Mouse (Mus musculus) MEL (cell line): ENCODE results near the gene Rnf126. TPM values are rescaled to one million over a fixed set of nuclear protein-coding genes. Genes with fewer than 3 reads are reported as not detected.

Experiments used
- DNase-seq: peaks from one replicate; pipeline ENCODE4 v3.0.0; 2011; ENCODE audit warnings: low read depth, low spot score
- H3K27ac ChIP-seq: 2 replicates; pipeline ENCODE4 v1.5.1; 2012; ENCODE audit warnings: low read depth, mild to moderate bottlenecking, control low read depth, low read length, moderate library complexity; ENCODE audit not compliant: control insufficient read depth
- H3K27me3 ChIP-seq, 2 experiments: fragments of 150-350 bp in 1 of 2; sonication (generic) in 1 of 2; 2 replicates each; pipeline ENCODE4 v1.6.1; 2012; ENCODE audit warnings: low read length in 2 of 2, mild to moderate bottlenecking in 2 of 2, improper control_type of control experiment in 1 of 2, moderate library complexity in 1 of 2; ENCODE audit not compliant: insufficient read depth in 2 of 2, control insufficient read depth in 1 of 2
- H3K36me3 ChIP-seq, 2 experiments: 2 replicates each; pipeline ENCODE4 v1.6.1; 2012 to 2014; ENCODE audit warnings: low read length in 2 of 2, improper control_type of control experiment in 1 of 2, inconsistent platforms in 1 of 2, mild to moderate bottlenecking in 1 of 2; ENCODE audit not compliant: insufficient read depth in 2 of 2, control insufficient read depth in 1 of 2
- H3K4me1 ChIP-seq, 2 experiments: fragments of 150-350 bp in 1 of 2; sonication (generic) in 1 of 2; 2 replicates each; pipeline ENCODE4 v1.6.1; 2012; ENCODE audit warnings: low read length in 2 of 2, improper control_type of control experiment in 1 of 2, mild to moderate bottlenecking in 1 of 2; ENCODE audit not compliant: insufficient read depth in 2 of 2, control insufficient read depth in 1 of 2
- H3K4me3 ChIP-seq, 2 experiments: fragments of 150-350 bp in 1 of 2; sonication (generic) in 1 of 2; 2 replicates each; pipeline ENCODE4 v1.5.1; 2012; ENCODE audit warnings: low read depth in 2 of 2, low read length in 2 of 2, mild to moderate bottlenecking in 2 of 2, moderate library complexity in 2 of 2, control low read depth in 1 of 2, improper control_type of control experiment in 1 of 2; ENCODE audit not compliant: control insufficient read depth in 1 of 2, insufficient read depth in 1 of 2
- H3K79me2 ChIP-seq: 2 replicates; pipeline ENCODE4 v1.6.1; 2012; ENCODE audit warnings: mild to moderate bottlenecking, low read length, moderate library complexity; ENCODE audit not compliant: control insufficient read depth, poor library complexity, insufficient read depth
- H3K9ac ChIP-seq: 2 replicates; pipeline ENCODE4 v1.6.1; 2012; ENCODE audit warnings: low read depth, mild to moderate bottlenecking, control low read depth, low read length, moderate library complexity; ENCODE audit not compliant: control insufficient read depth, poor library complexity, severe bottlenecking
- H3K9me3 ChIP-seq: fragments of 150-350 bp; sonication (generic); replicated peaks from 2 replicates; pipeline ENCODE4 v1.6.1; 2012; ENCODE audit warnings: mild to moderate bottlenecking, low read length, improper control_type of control experiment, moderate library complexity; ENCODE audit not compliant: insufficient read depth
- BHLHE40 ChIP-seq: IDR thresholded peaks from 2 replicates; pipeline ENCODE4 v1.6.1; 2012; ENCODE audit warnings: low read depth, mild to moderate bottlenecking, inconsistent platforms, low read length, improper control_type of control experiment, borderline replicate concordance
- CHD2 ChIP-seq: IDR thresholded peaks from 2 replicates; pipeline ENCODE4 v1.6.1; 2011; ENCODE audit warnings: low read length, improper control_type of control experiment
- CTCF ChIP-seq, 3 experiments: IDR thresholded peaks in 2 of 3; conservative IDR thresholded peaks in 1 of 3; 2 replicates each; pipeline ENCODE4 v1.5.1; 2011 to 2012; ENCODE audit warnings: low read length in 3 of 3, low read depth in 2 of 3, mild to moderate bottlenecking in 2 of 3, improper control_type of control experiment in 1 of 3, inconsistent platforms in 1 of 3, mixed read lengths in 1 of 3, moderate library complexity in 1 of 3; ENCODE audit not compliant: control insufficient read depth in 1 of 3, insufficient read depth in 1 of 3, poor library complexity in 1 of 3, severe bottlenecking in 1 of 3
- ELF1 ChIP-seq: IDR thresholded peaks from 2 replicates; pipeline ENCODE4 v1.6.1; 2014; ENCODE audit warnings: low read depth, mild to moderate bottlenecking, inconsistent platforms, low read length, improper control_type of control experiment, moderate library complexity
- ETS1 ChIP-seq: IDR thresholded peaks from 2 replicates; pipeline ENCODE4 v1.6.1; 2012; ENCODE audit warnings: low read depth, mild to moderate bottlenecking, inconsistent platforms, low read length, improper control_type of control experiment, moderate library complexity
- GABPA ChIP-seq: IDR thresholded peaks from 2 replicates; pipeline ENCODE4 v1.6.1; 2012; ENCODE audit warnings: low read depth, mild to moderate bottlenecking, inconsistent platforms, low read length, improper control_type of control experiment, moderate library complexity
- GATA1 ChIP-seq: IDR thresholded peaks from 2 replicates; pipeline ENCODE4 v1.6.1; 2011; ENCODE audit warnings: low read depth, low read length, improper control_type of control experiment
- HCFC1 ChIP-seq: IDR thresholded peaks from 2 replicates; pipeline ENCODE4 v1.6.1; 2012; ENCODE audit warnings: low read depth, mild to moderate bottlenecking, inconsistent platforms, low read length, improper control_type of control experiment, moderate library complexity
- JUND ChIP-seq: IDR thresholded peaks from 2 replicates; pipeline ENCODE4 v1.6.1; 2011; ENCODE audit warnings: low read depth, mild to moderate bottlenecking, improper control_type of control experiment, low read length
- KAT2A ChIP-seq: conservative IDR thresholded peaks from 2 replicates; pipeline ENCODE4 v1.6.1; 2012; ENCODE audit warnings: low read depth, low read length, improper control_type of control experiment, inconsistent platforms
- MAX ChIP-seq: IDR thresholded peaks from 2 replicates; pipeline ENCODE4 v1.6.1; 2011; ENCODE audit warnings: low read length, improper control_type of control experiment
- MXI1 ChIP-seq: IDR thresholded peaks from 2 replicates; pipeline ENCODE4 v1.6.1; 2011; ENCODE audit warnings: mild to moderate bottlenecking, low read depth, low read length, improper control_type of control experiment
- MYB ChIP-seq: IDR thresholded peaks from 2 replicates; pipeline ENCODE4 v1.6.1; 2011; ENCODE audit warnings: mild to moderate bottlenecking, low read depth, low read length, improper control_type of control experiment
- MYC ChIP-seq: IDR thresholded peaks from 2 replicates; pipeline ENCODE4 v1.6.1; 2011; ENCODE audit warnings: low read depth, mild to moderate bottlenecking, low read length, improper control_type of control experiment, moderate library complexity
- POLR2A ChIP-seq, 2 experiments: IDR thresholded peaks; 2 replicates each; pipeline ENCODE4 v1.6.1; 2011 to 2012; ENCODE audit warnings: low read length in 2 of 2, mild to moderate bottlenecking in 2 of 2, control low read depth in 1 of 2, improper control_type of control experiment in 1 of 2, low read depth in 1 of 2, moderate library complexity in 1 of 2; ENCODE audit not compliant: control insufficient read depth in 1 of 2, insufficient read depth in 1 of 2, poor library complexity in 1 of 2
- POLR2AphosphoS2 ChIP-seq: IDR thresholded peaks from 2 replicates; pipeline ENCODE4 v1.6.1; 2011; ENCODE audit warnings: low read length, improper control_type of control experiment
- POLR2AphosphoS5 ChIP-seq: IDR thresholded peaks from 2 replicates; pipeline ENCODE4 v1.6.1; 2012; ENCODE audit warnings: low read depth, borderline replicate concordance, mild to moderate bottlenecking, inconsistent platforms, low read length, moderate library complexity, mixed read lengths
- TAL1 ChIP-seq: IDR thresholded peaks from 2 replicates; pipeline ENCODE4 v1.6.1; 2012; ENCODE audit warnings: mild to moderate bottlenecking, inconsistent platforms, low read length, moderate library complexity, mixed read lengths
- UBTF ChIP-seq: IDR thresholded peaks from 2 replicates; pipeline ENCODE4 v1.6.1; 2012; ENCODE audit warnings: low read depth, mild to moderate bottlenecking, inconsistent platforms, low read length, improper control_type of control experiment, moderate library complexity, borderline replicate concordance; ENCODE audit not compliant: insufficient read depth
- USF1 ChIP-seq: IDR thresholded peaks from 2 replicates; pipeline ENCODE4 v1.6.1; 2014; ENCODE audit warnings: low read depth, mild to moderate bottlenecking, inconsistent platforms, low read length, improper control_type of control experiment, moderate library complexity
- ZKSCAN1 ChIP-seq: IDR thresholded peaks from 2 replicates; pipeline ENCODE4 v1.6.1; 2012; ENCODE audit warnings: low read depth, mild to moderate bottlenecking, inconsistent platforms, low read length, improper control_type of control experiment, moderate library complexity
- ZMIZ1 ChIP-seq: IDR thresholded peaks from 2 replicates; pipeline ENCODE4 v1.6.1; 2012; ENCODE audit warnings: low read depth, mild to moderate bottlenecking, inconsistent platforms, low read length, improper control_type of control experiment, moderate library complexity
- ZNF384 ChIP-seq: IDR thresholded peaks from 2 replicates; pipeline ENCODE4 v1.6.1; 2012; ENCODE audit warnings: low read depth, mild to moderate bottlenecking, inconsistent platforms, low read length, improper control_type of control experiment
- polyA plus RNA-seq, 2 experiments: library from polyadenylated mRNA; stranded (reverse) in 1 of 2; unstranded in 1 of 2; fragments of >175 nt in 1 of 2; fragments of >200 nt in 1 of 2; gene quantifications; 2 replicates each; pipeline versions ENCODE4 v1.2.1 to v1.2.4; 2012; ENCODE audit warnings: low replicate concordance in 2 of 2, low read depth in 1 of 2; ENCODE audit not compliant: insufficient read length in 2 of 2, insufficient read depth in 1 of 2, missing spikeins in 1 of 2
- total RNA-seq: library from RNA; depleted of rRNA; stranded (reverse); fragments of 300-350 nt; gene quantifications from 2 replicates; pipeline ENCODE4 v1.2.3, GENCODE M21; 2012

Rnf126 gene
- total and polyA plus RNA-seq, 3 experiments, result 84.8 to 184 (median 174) TPM

- DNase-seq, result no peak
- H3K9me3 ChIP-seq, result no peaks in the 10 kb centered on the region
- peaks cover 0 to 8% of the 10 kb centered on the region in 2 experiments; a peak in 1 of 4 replicates for H3K4me1 ChIP-seq
- no peaks in the 10 kb centered on the region for H3K79me2 ChIP-seq
- no peak overlapping the region for H3K9ac ChIP-seq
- H3K36me3 ChIP-seq, result no peaks in the 10 kb centered on the region
- no peak overlapping the region for H3K27ac ChIP-seq
- TF ChIP-seq TAL1 (no peak), POLR2AphosphoS5 (no peak), MAX (no peak), ELF1 (no peak), JUND (no peak), KAT2A (no peak), ZKSCAN1 (no peak), BHLHE40 (no peak), UBTF (no peak), ZMIZ1 (no peak), CTCF (IDR thresholded peaks at IDR 0.05 in 2 of 3, conservative IDR thresholded peaks at IDR 0.05 in 1 of 3; ENCODE audit: control insufficient read depth in 1 of 3, insufficient read depth in 1 of 3, low read depth in 2 of 3, low read length in 3 of 3, poor library complexity in 1 of 3, severe bottlenecking in 1 of 3) (no peak), ETS1 (no peak), MYB (no peak), HCFC1 (no peak)
- TF ChIP-seq, all 39 proteins: peak for 0
- Histone ChIP-seq H3K4me3 (no peak overlapping the region), H3K27me3 (no peaks in the 10 kb centered on the region)
Measured at GRCm38 (mm10) chr10:79781956-79782355, 15.2 kb upstream of the Rnf126 start.

- no peaks in the 10 kb centered on the region for H3K36me3 ChIP-seq
- peaks cover 0 to 8% of the 10 kb centered on the region in 2 experiments; a peak in 1 of 4 replicates for H3K4me1 ChIP-seq
- no peak for DNase-seq
- H3K79me2 ChIP-seq, result no peaks in the 10 kb centered on the region
- H3K9ac ChIP-seq, result no peak overlapping the region
- TF ChIP-seq POLR2A (IDR thresholded peaks at IDR 0.05; ENCODE audit: control insufficient read depth in 1 of 2, insufficient read depth in 1 of 2, low read depth in 1 of 2, low read length in 2 of 2, poor library complexity in 1 of 2) (no peak), TAL1 (no peak), ZMIZ1 (no peak), ZNF384 (no peak), CTCF (IDR thresholded peaks at IDR 0.05 in 2 of 3, conservative IDR thresholded peaks at IDR 0.05 in 1 of 3; ENCODE audit: control insufficient read depth in 1 of 3, insufficient read depth in 1 of 3, low read depth in 2 of 3, low read length in 3 of 3, poor library complexity in 1 of 3, severe bottlenecking in 1 of 3) (no peak), USF1 (no peak), GATA1 (no peak), POLR2AphosphoS2 (no peak), MXI1 (no peak), CHD2 (no peak), KAT2A (no peak), GABPA (no peak), MYC (no peak), MYB (no peak)
- TF ChIP-seq, all 39 proteins: peak for 0
- no peaks in the 10 kb centered on the region for H3K27me3 ChIP-seq
- peak overlapping the region; percentile 6 to 71; a peak in 2 of 4 replicates for H3K4me3 ChIP-seq
- H3K9me3 ChIP-seq, result no peaks in the 10 kb centered on the region
- H3K27ac ChIP-seq, result no peak overlapping the region
Measured at GRCm38 (mm10) chr10:79781139-79781538, 14.4 kb upstream of the Rnf126 start.
